Mouse (Mus musculus) testis, postnatal 10 days (tissue): ENCODE measurements at regions not wholly inside any gene's neighbourhood (a gene's known extent, or its start where the extent isn't known, plus 50 kb on each side); places are given as distances from the start of the nearest gene placed in this dataset.

Source experiments
- DNase-seq: peaks from one replicate; pipeline ENCODE4 v3.0.0; 2021; ENCODE audit warnings: low spot score

DNA sequence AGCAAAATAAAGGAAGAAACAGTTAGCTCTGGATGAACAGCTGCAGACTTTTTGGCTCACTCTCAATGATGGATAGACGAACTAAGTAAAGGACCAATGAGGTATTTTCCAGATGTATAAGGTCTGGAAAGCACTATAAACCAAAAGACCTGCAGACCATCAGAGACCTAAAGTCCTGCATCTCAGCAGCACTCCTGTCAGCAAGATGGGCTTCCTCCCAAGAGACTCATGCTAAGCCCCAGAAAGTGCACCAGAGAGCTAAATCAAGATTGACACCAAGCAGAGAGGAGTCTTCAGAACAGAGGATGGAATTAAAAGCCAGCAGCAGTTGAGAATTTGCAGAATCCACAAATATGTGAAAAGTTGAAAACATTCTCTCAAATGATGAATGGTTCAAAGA lies 425.2 kb upstream of the Kdm8 start:
- no peak for DNase-seq

DNA sequence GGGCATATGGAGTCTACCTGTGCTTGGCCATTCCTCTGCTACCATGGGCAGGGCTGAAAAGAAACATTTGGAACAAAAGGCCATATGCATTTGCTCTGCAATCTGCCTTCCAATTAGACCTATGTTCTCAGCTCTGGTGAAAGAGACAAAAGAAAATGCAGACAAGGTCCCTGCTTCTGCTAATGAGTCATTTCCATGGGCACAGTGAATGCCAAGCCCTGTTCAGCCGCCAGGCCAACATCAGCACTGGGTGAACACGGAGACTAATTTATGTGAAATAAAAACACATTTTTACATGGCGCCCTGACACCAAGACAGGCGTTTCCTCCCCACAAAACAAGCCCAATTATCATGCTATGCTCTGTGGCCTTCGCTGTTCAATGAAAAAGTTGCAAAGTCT lies 419.5 kb upstream of the Kdm8 start:
- DNase-seq: no peak

DNA sequence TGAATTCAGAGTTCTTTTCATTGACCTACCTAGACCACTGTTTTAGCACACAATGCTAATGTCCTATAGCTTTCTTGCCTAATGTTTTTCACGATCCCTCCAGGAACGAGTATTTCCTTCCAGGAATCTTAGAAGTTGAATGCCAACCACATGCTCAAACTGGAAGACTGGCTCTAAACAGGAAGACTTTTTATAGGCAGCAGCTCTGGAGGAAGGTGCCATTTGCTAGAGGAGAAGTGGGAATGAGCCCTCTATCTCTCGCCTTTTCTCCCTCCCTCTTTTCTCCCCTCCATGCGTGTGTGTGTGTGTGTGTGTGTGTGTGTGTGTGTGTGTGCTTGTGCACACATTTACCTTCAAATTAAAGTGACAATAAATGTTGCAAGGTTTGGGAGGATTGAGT lies 410.7 kb upstream of the Kdm8 start:
- DNase-seq: no peak

GRCm38 (mm10) chr7:125034196-125034595 lies 410.3 kb upstream of the Kdm8 start:
- DNase-seq: no peak

GRCm38 (mm10) chr7:125036098-125036991 lies 408.1 kb upstream of the Kdm8 start:
- DNase-seq: no peak

DNA sequence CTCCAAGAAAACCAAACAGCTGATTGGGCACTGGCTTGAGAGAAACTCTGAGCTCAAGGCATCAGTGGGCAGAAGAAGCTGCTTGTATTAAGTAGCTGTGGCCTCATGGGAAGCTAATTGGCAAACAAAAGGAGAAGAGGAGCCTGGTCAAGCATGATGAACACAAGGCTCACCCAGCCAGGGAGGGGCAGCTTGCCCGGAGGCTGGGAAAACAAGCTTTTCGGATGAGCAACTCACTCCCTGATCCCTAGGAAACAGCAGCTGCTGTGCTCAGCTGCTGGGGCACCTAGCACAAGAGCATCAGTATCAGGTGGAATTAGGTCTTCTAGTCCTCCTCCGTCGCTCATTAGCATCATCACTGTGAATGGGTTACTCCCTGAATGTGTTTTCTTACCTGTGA lies 405.6 kb upstream of the Kdm8 start:
- DNase-seq: no peak

DNA sequence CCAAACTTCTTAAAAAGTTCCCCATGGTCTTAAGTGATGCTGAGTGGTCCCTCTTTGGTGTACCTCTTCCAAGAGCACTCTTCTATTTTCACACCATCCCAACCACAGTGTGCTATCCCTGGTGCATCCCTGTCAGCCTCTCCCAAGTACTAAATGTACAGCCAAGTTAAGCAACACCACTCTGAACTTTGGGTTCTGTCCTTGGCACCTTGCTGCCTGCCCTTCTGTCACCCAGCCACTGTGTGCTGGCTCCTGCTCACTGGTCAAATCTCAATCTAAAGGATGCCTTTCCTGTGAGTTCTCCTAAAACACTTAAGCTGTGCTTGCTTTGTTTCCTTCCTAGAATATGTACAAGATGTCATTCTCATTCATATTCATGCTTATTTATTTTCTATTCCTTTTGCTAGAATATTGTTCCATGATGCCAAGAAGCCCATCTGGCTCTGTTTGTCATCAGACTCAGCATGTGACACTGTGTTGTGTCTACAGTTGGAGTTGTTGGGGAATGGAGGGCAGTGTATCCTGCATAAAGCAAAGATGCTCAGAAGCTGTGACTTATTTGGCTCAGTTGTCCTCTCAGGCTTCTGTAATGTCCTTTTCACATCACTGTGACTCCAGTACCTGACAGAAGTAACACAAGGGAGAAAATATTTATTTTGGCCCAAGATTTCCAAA lies 388.4 kb upstream of the Kdm8 start:
- DNase-seq: no peak

GRCm38 (mm10) chr7:125102464-125102863 lies 342.0 kb upstream of the Kdm8 start:
- DNase-seq: no peak

- DNase-seq: no peak
Observed at GRCm38 (mm10) chr7:125104011-125104410, 340.5 kb upstream of the Kdm8 start.

DNA sequence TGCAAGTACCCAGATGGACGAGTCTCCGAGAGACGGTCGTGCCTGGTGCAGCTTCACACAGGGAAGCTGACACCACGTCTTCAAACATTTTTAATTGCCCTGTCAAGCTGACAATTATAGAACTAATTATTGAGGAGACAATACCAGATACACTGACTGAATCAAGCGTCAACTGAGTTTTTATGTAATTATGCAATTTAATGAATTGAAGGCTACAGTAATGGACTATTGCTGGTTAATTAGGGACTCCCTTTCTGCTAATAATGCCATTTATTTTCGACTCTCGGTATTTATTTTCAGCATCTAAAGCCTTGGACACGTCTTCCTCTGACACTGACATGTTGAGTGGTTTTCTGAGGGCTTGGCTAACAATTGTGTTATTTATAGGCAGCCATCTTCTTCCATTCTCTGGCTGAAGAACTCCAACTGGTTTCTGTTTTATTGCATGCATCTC lies 331.6 kb upstream of the Kdm8 start:
- DNase-seq: no peak

- no peak for DNase-seq
Observed at GRCm38 (mm10) chr7:125115322-125115996, 329.0 kb upstream of the Kdm8 start.

GRCm38 (mm10) chr7:125117173-125117572 lies 327.3 kb upstream of the Kdm8 start:
- no peak for DNase-seq

DNA sequence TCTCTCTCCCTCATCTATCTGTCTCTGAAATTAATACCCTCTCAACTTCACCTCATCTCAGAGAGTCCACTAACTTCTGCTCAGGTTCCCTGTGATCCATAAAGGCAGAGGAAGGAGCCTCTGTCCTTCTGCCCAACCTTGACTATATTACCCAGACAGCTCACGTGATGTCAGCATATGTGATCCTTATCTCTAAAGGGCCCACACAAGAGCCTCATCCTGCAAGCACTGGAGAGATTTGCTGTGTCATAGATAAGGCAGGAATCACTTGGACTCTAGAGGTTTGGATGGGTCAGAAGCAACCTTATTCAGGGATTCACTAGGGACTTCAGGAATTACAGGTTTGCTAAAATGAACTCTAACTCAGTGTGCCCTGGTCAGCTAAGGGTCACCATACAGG lies 315.3 kb upstream of the Kdm8 start:
- no peak for DNase-seq

- no peak for DNase-seq
Observed at GRCm38 (mm10) chr7:125131968-125132367, 312.5 kb upstream of the Kdm8 start.

GRCm38 (mm10) chr7:125138607-125139006 lies 305.9 kb upstream of the Kdm8 start:
- no peak for DNase-seq

- peak; percentile 5 for DNase-seq
Observed at GRCm38 (mm10) chr7:125139196-125139595, 305.3 kb upstream of the Kdm8 start.

DNA sequence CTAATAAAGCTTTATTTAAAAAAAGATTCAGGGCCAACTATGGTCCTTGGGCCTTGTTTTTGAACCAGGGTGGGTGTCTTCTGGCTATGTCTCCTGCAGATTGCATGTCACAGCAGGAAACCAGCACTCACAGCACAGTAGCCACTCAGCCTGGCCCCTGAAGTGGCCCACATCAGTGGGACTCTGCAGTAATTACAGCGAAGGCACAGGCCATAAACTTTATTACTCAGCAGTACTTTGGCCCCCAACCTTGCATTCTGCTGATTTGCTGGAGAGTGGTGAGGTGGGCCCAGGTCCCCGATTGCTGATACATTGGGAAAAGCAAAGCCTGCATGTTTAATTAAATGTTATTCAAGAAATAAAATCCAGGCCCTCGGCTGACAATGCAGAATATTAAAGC lies 303.6 kb upstream of the Kdm8 start:
- DNase-seq: no peak

DNA sequence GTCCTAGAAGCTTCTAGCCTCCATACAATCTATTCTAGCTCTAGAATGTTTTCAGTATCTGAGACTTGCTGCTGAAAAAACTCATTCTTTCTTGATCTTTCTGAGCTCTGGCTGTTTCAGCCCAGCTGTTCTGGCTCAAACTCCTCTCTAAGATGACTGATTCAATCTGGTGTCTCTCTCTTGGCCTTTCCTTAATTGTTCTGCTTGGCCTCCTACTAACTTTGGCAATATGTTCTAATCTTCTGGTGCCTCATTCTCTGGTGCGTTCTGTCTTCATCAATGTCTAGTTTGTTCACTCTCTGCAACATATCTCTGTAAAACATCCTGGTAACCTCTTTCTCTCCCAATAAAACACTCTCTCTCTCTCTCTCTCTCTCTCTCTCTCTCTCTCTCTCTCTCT lies 302.6 kb upstream of the Kdm8 start:
- DNase-seq: no peak

GRCm38 (mm10) chr7:125146025-125146424 lies 298.5 kb upstream of the Kdm8 start:
- no peak for DNase-seq

- no peak for DNase-seq
Observed at GRCm38 (mm10) chr7:125149151-125149550, 295.3 kb upstream of the Kdm8 start.

GRCm38 (mm10) chr7:125149740-125150139 lies 294.7 kb upstream of the Kdm8 start:
- no peak for DNase-seq

GRCm38 (mm10) chr7:125152281-125152680 lies 292.2 kb upstream of the Kdm8 start:
- DNase-seq: no peak

DNA sequence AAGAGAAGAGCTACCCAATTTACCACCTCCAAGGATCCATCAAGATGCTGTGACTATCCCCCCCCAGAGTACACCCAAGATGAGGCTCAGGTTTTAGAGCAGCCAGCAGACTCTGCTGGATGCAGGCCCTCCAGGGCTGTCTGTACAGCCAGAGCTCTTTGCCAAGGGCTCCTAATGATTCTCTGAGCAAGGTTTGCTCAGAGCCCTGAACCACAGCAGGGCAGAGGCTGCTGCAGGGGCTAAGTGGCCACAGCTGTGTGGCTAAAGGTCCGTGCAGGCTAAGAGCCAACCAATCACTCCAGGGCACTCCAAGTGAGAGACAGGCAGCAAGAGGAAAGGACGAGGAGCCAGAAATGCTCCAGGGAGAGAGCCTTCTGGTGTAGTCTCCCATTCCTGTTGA lies 289.2 kb upstream of the Kdm8 start:
- no peak for DNase-seq
